Mouse (Mus musculus) limb, embryonic 13.5 days (tissue): ENCODE results near the gene Trip4. TPM values are rescaled to one million over a fixed set of nuclear protein-coding genes. Genes with fewer than 3 reads are reported as not detected.

ENCODE experiments used
- ATAC-seq: fragments of 200-750 bp; cut with Nextera tagmentation; 2 replicates; pipeline ENCODE4 v1.8.0; 2017; ENCODE audit warnings: low read depth, moderate number of reproducible peaks, moderate TSS enrichment; ENCODE audit not compliant: low FRiP score
- H3K27ac ChIP-seq: fragments of 300-500 bp; sonication (generic); 2 replicates; pipeline ENCODE4 v1.5.1; 2015; ENCODE audit warnings: inconsistent platforms, mild to moderate bottlenecking, moderate library complexity
- H3K27me3 ChIP-seq: fragments of 300-500 bp; sonication (generic); 2 replicates; pipeline ENCODE4 v1.6.1; 2015; ENCODE audit warnings: mild to moderate bottlenecking, inconsistent platforms
- H3K36me3 ChIP-seq: fragments of 300-500 bp; sonication (generic); 2 replicates; pipeline ENCODE4 v1.6.1; 2015; ENCODE audit warnings: inconsistent platforms, mild to moderate bottlenecking, moderate library complexity
- H3K4me1 ChIP-seq: fragments of 300-500 bp; sonication (generic); 2 replicates; pipeline ENCODE4 v1.6.1; 2015; ENCODE audit warnings: inconsistent platforms
- H3K4me2 ChIP-seq: fragments of 300-500 bp; sonication (generic); replicated peaks from 2 replicates; pipeline ENCODE4 v1.6.1; 2015; ENCODE audit warnings: inconsistent platforms, mild to moderate bottlenecking, moderate library complexity
- H3K4me3 ChIP-seq: fragments of 300-500 bp; sonication (generic); 2 replicates; pipeline ENCODE4 v1.5.1; 2015; ENCODE audit warnings: moderate library complexity, mild to moderate bottlenecking, inconsistent platforms
- H3K9ac ChIP-seq: fragments of 300-500 bp; sonication (generic); 2 replicates; pipeline ENCODE4 v1.6.1; 2015; ENCODE audit warnings: mild to moderate bottlenecking, inconsistent platforms
- H3K9me3 ChIP-seq: fragments of 300-500 bp; sonication (generic); 2 replicates; pipeline ENCODE4 v1.6.1; 2016; ENCODE audit warnings: inconsistent platforms
- WGBS: fragments of 180-500 bp; shearing (Covaris S2); methylation state at CpG from one replicate; pipeline ENCODE4 v1.1.7; 2015; 5-methylcytosine and 5-hydroxymethylcytosine counted together
- polyA plus RNA-seq: library from polyadenylated mRNA; unstranded; fragments of >200 nt; fragmentation: Nextera tagmentation; extraction: Ambion mirVana; gene quantifications from 2 replicates; pipeline ENCODE4 v1.2.1, GENCODE M21; 2015

Trip4 gene
- polyA plus RNA-seq, 1 experiment from 2014 or later: 41.1 TPM

- Histone ChIP-seq H3K4me1 (peaks cover 26% of the 10 kb centered on the region), H3K27me3 (no peaks in the 10 kb centered on the region)
- WGBS: 55% methylated on average over 2 of the region's 2 CpGs
Observed at GRCm38 (mm10) chr9:65820301-65820700, 88.3 kb downstream of the Trip4 start.

GRCm38 (mm10) chr9:65818402-65818801 lies 90.2 kb downstream of the Trip4 start:
- ATAC-seq: no peak
- no peak overlapping the region for H3K4me3 ChIP-seq
- 89% methylated on average over 2 of the region's 2 CpGs for WGBS
- H3K9me3 ChIP-seq: no peaks in the 10 kb centered on the region
- H3K36me3 ChIP-seq: peaks cover 21% of the 10 kb centered on the region
- H3K4me1 ChIP-seq: peaks cover 10% of the 10 kb centered on the region
- no peaks in the 10 kb centered on the region for H3K27me3 ChIP-seq
- no peak overlapping the region for H3K9ac ChIP-seq
- H3K4me2 ChIP-seq: no peak overlapping the region
- no peak overlapping the region for H3K27ac ChIP-seq

More at GRCm38 (mm10) chr9:65820301-65820700, 88.3 kb downstream of the Trip4 start:
- Histone ChIP-seq H3K9ac (no peak overlapping the region), H3K4me3 (no peak overlapping the region), H3K27ac (no peak overlapping the region), H3K4me2 (no peak overlapping the region), H3K36me3 (peaks cover 12% of the 10 kb centered on the region; the same call in 1 of the 2 replicates), H3K9me3 (no peaks in the 10 kb centered on the region)
- ATAC-seq: no peak

- no peak for ATAC-seq
- no peak overlapping the region for H3K4me2 ChIP-seq
- no peak overlapping the region for H3K4me3 ChIP-seq
- H3K4me1 ChIP-seq: 0 out of 2 replicates have a peak, but pooled peaks cover 9% of the 10 kb centered on the region
- H3K36me3 ChIP-seq: peaks cover 21% of the 10 kb centered on the region
- 64% methylated on average over 2 of the region's 2 CpGs for WGBS
- no peak overlapping the region for H3K27ac ChIP-seq
- H3K27me3 ChIP-seq: no peaks in the 10 kb centered on the region
- no peaks in the 10 kb centered on the region for H3K9me3 ChIP-seq
- H3K9ac ChIP-seq: no peak overlapping the region
Observed at GRCm38 (mm10) chr9:65812841-65813240, 95.8 kb downstream of the Trip4 start.

DNA sequence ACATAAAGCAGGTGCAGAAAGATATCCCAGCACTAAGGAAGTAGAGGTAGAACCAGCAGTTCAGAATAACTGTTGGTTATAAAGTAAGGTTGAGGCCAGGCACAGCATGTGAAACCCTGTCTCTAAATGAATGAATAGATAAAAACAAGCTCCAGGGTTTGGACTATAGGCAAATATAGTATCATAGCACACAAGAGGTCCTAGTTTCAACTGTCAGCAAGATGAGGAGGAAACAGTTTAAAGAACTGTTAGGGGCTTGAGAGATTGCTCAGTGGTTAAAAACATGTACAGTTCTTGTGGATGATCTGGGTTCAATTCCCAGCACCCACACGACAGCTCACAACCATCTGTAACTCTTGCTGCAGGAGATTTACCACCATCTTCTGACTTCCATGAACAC lies 96.8 kb downstream of the Trip4 start:
- Histone ChIP-seq H3K9me3 (no peaks in the 10 kb centered on the region), H3K36me3 (peaks cover 17% of the 10 kb centered on the region), H3K4me1 (0 out of 2 replicates have a peak, but pooled peaks cover 12% of the 10 kb centered on the region), H3K27me3 (no peaks in the 10 kb centered on the region), H3K9ac (no peak overlapping the region), H3K4me3 (no peak overlapping the region), H3K27ac (no peak overlapping the region), H3K4me2 (no peak overlapping the region)
- WGBS: 97% methylated on average over 1 of the region's 1 CpGs
- no peak for ATAC-seq

- WGBS: 45% methylated on average over 1 of the region's 1 CpGs
- no peaks in the 10 kb centered on the region for H3K9me3 ChIP-seq
Observed at GRCm38 (mm10) chr9:65807818-65808217, 100.8 kb downstream of the Trip4 start.

DNA sequence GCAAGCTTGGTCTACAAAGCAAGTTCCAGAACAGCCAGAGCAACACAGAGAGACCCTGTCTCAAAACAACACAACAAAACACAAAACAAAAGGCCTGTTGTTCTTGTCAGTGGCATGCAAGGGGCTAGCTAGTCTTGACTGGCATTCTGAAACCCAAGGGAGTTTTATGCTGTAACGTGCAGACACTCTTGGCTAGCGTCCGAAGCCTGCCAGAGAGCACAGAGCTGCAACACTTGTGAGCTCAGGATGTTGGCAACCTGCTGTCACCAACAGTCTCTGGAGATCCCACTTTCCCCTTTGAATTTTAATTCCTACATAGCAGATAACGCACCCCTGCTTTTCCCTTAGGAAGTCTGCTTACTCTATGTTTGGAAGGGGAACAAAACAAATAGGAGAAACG lies 101.3 kb downstream of the Trip4 start:
- H3K36me3 ChIP-seq: no peaks in the 10 kb centered on the region
- ATAC-seq: no peak
- no peak overlapping the region for H3K9ac ChIP-seq
- no peak overlapping the region for H3K4me2 ChIP-seq
- no peak overlapping the region for H3K4me3 ChIP-seq
- H3K4me1 ChIP-seq: 0 out of 2 replicates have a peak, but pooled peaks cover 3% of the 10 kb centered on the region
- no peak overlapping the region for H3K27ac ChIP-seq
- WGBS: 67% methylated on average over 5 of the region's 5 CpGs
- no peaks in the 10 kb centered on the region for H3K27me3 ChIP-seq
- H3K9me3 ChIP-seq: no peaks in the 10 kb centered on the region

More at GRCm38 (mm10) chr9:65807818-65808217, 100.8 kb downstream of the Trip4 start:
- Histone ChIP-seq H3K4me3 (no peak overlapping the region), H3K36me3 (no peaks in the 10 kb centered on the region), H3K4me2 (no peak overlapping the region), H3K4me1 (0 out of 2 replicates have a peak, but pooled peaks cover 6% of the 10 kb centered on the region), H3K27me3 (no peaks in the 10 kb centered on the region), H3K27ac (no peak overlapping the region), H3K9ac (no peak overlapping the region)
- no peak for ATAC-seq

- no peaks in the 10 kb centered on the region for H3K27me3 ChIP-seq
- H3K4me2 ChIP-seq: no peak overlapping the region
- no peaks in the 10 kb centered on the region for H3K9me3 ChIP-seq
- no peak for ATAC-seq
- H3K9ac ChIP-seq: no peak overlapping the region
- 64% methylated on average over 4 of the region's 4 CpGs for WGBS
- H3K36me3 ChIP-seq: peaks cover 6% of the 10 kb centered on the region
- no peak overlapping the region for H3K4me3 ChIP-seq
- peaks cover 18% of the 10 kb centered on the region for H3K4me1 ChIP-seq
- no peak overlapping the region for H3K27ac ChIP-seq
Observed at GRCm38 (mm10) chr9:65799770-65800169, 108.8 kb downstream of the Trip4 start.

DNA sequence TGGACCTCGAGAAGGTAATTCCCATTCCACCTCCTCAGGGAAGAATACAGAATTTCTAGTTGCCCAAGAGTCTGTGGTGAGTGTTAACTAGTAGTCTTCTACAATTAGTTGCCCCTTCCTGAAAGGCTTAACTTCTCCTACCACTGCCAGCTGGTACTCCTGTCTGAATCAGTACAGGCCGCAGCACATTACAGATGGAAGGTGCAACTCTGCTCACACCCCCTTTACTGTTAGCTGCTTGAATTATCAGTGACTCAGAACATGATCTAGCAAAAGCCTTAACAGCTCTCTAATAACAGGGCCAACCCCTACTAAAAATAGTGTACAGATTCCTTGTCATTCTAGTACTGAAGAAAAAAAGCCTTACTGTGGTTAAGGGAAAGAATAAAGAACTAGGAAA lies 112.9 kb downstream of the Trip4 start:
- Histone ChIP-seq H3K4me2 (no peak overlapping the region), H3K27ac (no peak overlapping the region), H3K9me3 (no peaks in the 10 kb centered on the region), H3K9ac (no peak overlapping the region), H3K4me1 (peaks cover 50% of the 10 kb centered on the region), H3K27me3 (no peaks in the 10 kb centered on the region), H3K4me3 (no peak overlapping the region), H3K36me3 (peaks cover 19% of the 10 kb centered on the region)
- no peak for ATAC-seq
- WGBS: 79% methylated on average over 2 of the region's 2 CpGs

DNA sequence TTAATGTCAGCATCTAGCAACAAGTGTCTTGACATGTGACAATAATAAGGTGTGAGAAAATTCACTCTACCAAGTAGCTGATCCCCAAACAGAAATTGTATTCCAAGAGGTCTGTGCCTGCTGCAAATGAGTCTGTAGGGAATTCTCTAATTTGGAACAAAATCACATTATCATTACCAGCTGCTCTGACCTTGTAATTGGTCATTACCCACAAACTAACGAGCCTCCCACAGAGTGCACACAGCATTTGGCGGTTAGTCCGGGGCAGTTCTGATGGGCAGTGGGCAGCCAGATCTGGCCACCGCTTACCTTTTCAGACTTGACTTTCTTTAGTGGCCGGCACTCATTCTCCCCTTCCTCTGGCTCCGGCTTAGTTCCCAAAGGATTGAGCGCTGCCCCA lies 114.3 kb downstream of the Trip4 start:
- Histone ChIP-seq H3K27me3 (no peaks in the 10 kb centered on the region), H3K9me3 (no peaks in the 10 kb centered on the region), H3K27ac (no peak overlapping the region), H3K4me3 (no peak overlapping the region), H3K9ac (no peak overlapping the region), H3K4me1 (peaks cover 50% of the 10 kb centered on the region), H3K4me2 (no peak overlapping the region), H3K36me3 (peaks cover 19% of the 10 kb centered on the region)
- no peak for ATAC-seq
- WGBS: 37% methylated on average over 7 of the region's 7 CpGs

- 83% methylated on average over 3 of the region's 3 CpGs for WGBS
- H3K27ac ChIP-seq: no peak overlapping the region
- H3K9me3 ChIP-seq: no peaks in the 10 kb centered on the region
Observed at GRCm38 (mm10) chr9:65793506-65793905, 115.1 kb downstream of the Trip4 start.

GRCm38 (mm10) chr9:65793086-65793485 lies 115.5 kb downstream of the Trip4 start:
- 57% methylated on average over 3 of the region's 3 CpGs for WGBS
- no peak overlapping the region for H3K4me3 ChIP-seq

More at GRCm38 (mm10) chr9:65793506-65793905, 115.1 kb downstream of the Trip4 start:
- H3K9ac ChIP-seq: no peak overlapping the region
- H3K4me1 ChIP-seq: peaks cover 50% of the 10 kb centered on the region
- H3K36me3 ChIP-seq: peaks cover 23% of the 10 kb centered on the region
- no peaks in the 10 kb centered on the region for H3K27me3 ChIP-seq
- H3K4me2 ChIP-seq: no peak overlapping the region
- no peak overlapping the region for H3K4me3 ChIP-seq
- no peak for ATAC-seq

GRCm38 (mm10) chr9:65791846-65792245 lies 116.7 kb downstream of the Trip4 start:
- ATAC-seq: no peak
- H3K4me2 ChIP-seq: no peak overlapping the region
- no peaks in the 10 kb centered on the region for H3K9me3 ChIP-seq
- no peak overlapping the region for H3K27ac ChIP-seq
- H3K4me1 ChIP-seq: peaks cover 61% of the 10 kb centered on the region
- peaks cover 23% of the 10 kb centered on the region for H3K36me3 ChIP-seq
- no peak overlapping the region for H3K9ac ChIP-seq
- no peak overlapping the region for H3K4me3 ChIP-seq
- H3K27me3 ChIP-seq: no peaks in the 10 kb centered on the region

More at GRCm38 (mm10) chr9:65793086-65793485, 115.5 kb downstream of the Trip4 start:
- no peaks in the 10 kb centered on the region for H3K9me3 ChIP-seq
- no peak overlapping the region for H3K9ac ChIP-seq
- H3K27ac ChIP-seq: no peak overlapping the region
- no peaks in the 10 kb centered on the region for H3K27me3 ChIP-seq
- H3K36me3 ChIP-seq: peaks cover 23% of the 10 kb centered on the region
- no peak overlapping the region for H3K4me2 ChIP-seq
- no peak for ATAC-seq
- peaks cover 50% of the 10 kb centered on the region for H3K4me1 ChIP-seq

DNA sequence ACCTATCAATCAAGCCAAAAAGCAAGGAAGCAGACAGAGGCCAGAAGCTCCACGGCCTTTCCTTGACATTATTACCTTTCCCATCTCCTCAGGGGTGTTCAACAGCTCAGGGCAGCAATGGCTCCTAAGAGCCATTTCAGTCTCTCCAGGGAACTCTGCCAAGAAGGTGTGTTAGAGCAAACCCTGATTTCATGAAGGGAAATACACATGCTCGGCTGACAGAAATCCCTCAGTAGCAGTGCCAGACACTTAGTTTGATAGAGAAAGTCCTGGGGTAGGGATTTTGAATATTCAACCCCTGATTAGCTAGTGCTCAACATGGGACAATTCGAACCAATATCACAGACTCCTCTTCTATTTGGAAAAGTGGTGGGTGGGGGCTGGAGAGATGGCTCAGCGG lies 117.5 kb downstream of the Trip4 start:
- Histone ChIP-seq H3K4me1 (peaks cover 64% of the 10 kb centered on the region), H3K4me2 (no peak overlapping the region), H3K4me3 (no peak overlapping the region), H3K27me3 (no peaks in the 10 kb centered on the region), H3K27ac (no peak overlapping the region; the same call in 1 of the 2 replicates), H3K36me3 (peaks cover 23% of the 10 kb centered on the region), H3K9me3 (no peaks in the 10 kb centered on the region), H3K9ac (no peak overlapping the region)
- no peak for ATAC-seq
- WGBS: 64% methylated on average over 4 of the region's 4 CpGs
